8 mouse cellular contexts compared by ENCODE assay signal in the genomic region with DNA sequence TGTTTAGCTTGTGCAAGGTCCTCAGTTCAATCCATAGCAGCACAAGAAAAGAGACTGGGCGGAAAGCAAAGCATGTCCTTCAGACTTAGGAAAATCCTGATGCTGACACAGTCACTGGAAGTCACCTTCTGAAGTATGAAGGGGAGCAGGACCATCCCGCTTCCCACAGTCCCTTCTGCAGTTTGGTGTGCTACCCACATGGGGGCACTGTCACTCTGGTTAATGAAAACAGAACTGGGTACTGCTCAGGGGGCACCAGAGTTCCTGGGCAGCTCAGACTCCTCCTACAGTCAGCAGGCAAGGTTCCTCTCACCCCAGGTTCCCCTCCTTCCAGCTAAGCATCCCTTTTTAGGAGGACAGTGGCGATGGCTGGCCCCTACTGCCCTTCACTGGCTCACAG. TPM values are rescaled to one million over a fixed set of nuclear protein-coding genes. Genes with fewer than 3 reads are reported as not detected.
DNase-seq lines count a peak whose midpoint lies in the region; ATAC-seq and TF ChIP-seq lines count a peak whose summit lies in the region.

No protein-coding gene starts in this region.

- intact Hi-C loops in gastrocnemius, adult 2 months (cut with DNase I): no loop called here

- no peak for TF ChIP-seq POLR2A in lung, adult 2 months (IDR thresholded peaks at IDR 0.05; ENCODE audit: borderline replicate concordance, extremely low read depth, low read depth, low read length)

- H3K4me1 ChIP-seq in lung, adult 2 months (ENCODE audit: control insufficient read depth, insufficient read depth, low read length): no peaks in the 10 kb centered on the region

- 50% methylated on average over 3 of the region's 3 CpGs for WGBS in lung, adult 2 months

- TF ChIP-seq CTCF in gastrocnemius, adult 2 months (IDR thresholded peaks at IDR 0.05): peak; percentile 63
- TF ChIP-seq CTCF in lung, adult 2 months (IDR thresholded peaks at IDR 0.05; ENCODE audit: insufficient read depth, low read length): peak; percentile 60

- no peak overlapping the region for H3K4me3 ChIP-seq in gastrocnemius, adult 2 months
- no peak overlapping the region for H3K4me3 ChIP-seq in lung, adult 2 months (replicated peaks; ENCODE audit: extremely low read depth, low read depth, low read length)

- no peak overlapping the region for H3K27ac ChIP-seq in gastrocnemius, adult 2 months

- DNase-seq in gastrocnemius, adult 2 months: no peak
- no peak for DNase-seq in gastrocnemius, postnatal 25 days
- no peak for DNase-seq in lung, adult 2 months
- DNase-seq in lung, adult 18-20 months: no peak
- peak; percentile 71 for DNase-seq in ZHBTc4 (ENCODE audit: low read depth, low spot score)
- DNase-seq in retina, embryonic 14.5 days (ENCODE audit: low spot score): peak; percentile 74
- no peak for DNase-seq in urinary bladder, adult 2 months (ENCODE audit: low spot score)

- ATAC-seq in frontal cortex, adult (ENCODE audit: low TSS enrichment): peak; percentile 39; the same call in 1 of the 2 replicates

RNA-seq across cellular contexts. Expression of gene Papolb, which starts 30.9 kb away (rescaled TPM):
- total RNA-seq in gastrocnemius, adult 2 months (2021): under 1 TPM; 0.08 to 0.14 TPM
- under 1 TPM; 0.08 to 0.19 TPM for total RNA-seq in gastrocnemius, postnatal 25 days (2021)
- polyA plus RNA-seq in lung, adult 2 months (2012; rRNA removed): 0.10 and 0.14 TPM in 2 replicates
- 0.04 and 0.06 TPM in 2 replicates for polyA plus RNA-seq in urinary bladder, adult 2 months (2012; rRNA removed)

RNA-seq across cellular contexts. Expression of gene Ap5z1, which starts 35.2 kb away (rescaled TPM):
- total RNA-seq in gastrocnemius, adult 2 months (2021): 1 to 10 TPM; 3.7 to 5.0 TPM
- total RNA-seq in gastrocnemius, postnatal 25 days (2021): 1 to 10 TPM; 2.5 to 4.0 TPM
- polyA plus RNA-seq in lung, adult 2 months (2012; rRNA removed): 50.6 and 66.2 TPM in 2 replicates
- polyA plus RNA-seq in urinary bladder, adult 2 months (2012; rRNA removed): 17.1 and 18.6 TPM in 2 replicates

RNA-seq across cellular contexts. Expression of gene Radil, which starts 51.9 kb away (rescaled TPM):
- 1 to 10 TPM; 1.5 to 1.8 TPM for total RNA-seq in gastrocnemius, adult 2 months (2021)
- total RNA-seq in gastrocnemius, postnatal 25 days (2021): 1 to 10 TPM; 1.9 to 3.4 TPM
- polyA plus RNA-seq in lung, adult 2 months (2012; rRNA removed): 36.0 and 40.6 TPM in 2 replicates
- 2.6 and 3.4 TPM in 2 replicates for polyA plus RNA-seq in urinary bladder, adult 2 months (2012; rRNA removed)

Comparison
In these comparisons a context has a peak if more than half of its experiments do, and no peak if none do; other contexts are left out.
1. DNase-seq: peak in ZHBTc4 (single experiment) and retina, embryonic 14.5 days (single experiment); none in gastrocnemius, adult 2 months (single experiment), gastrocnemius, postnatal 25 days (single experiment), lung, adult 2 months (single experiment), lung, adult 18-20 months (0 of 2) and urinary bladder, adult 2 months (single experiment).